Mouse (Mus musculus): ENCODE data around the gene Kdelc2. TPM values are rescaled to one million over a fixed set of nuclear protein-coding genes. Genes with fewer than 3 reads are reported as not detected.

The Kdelc2 gene
- total RNA-seq, 1 experiment = 5.5 TPM

- Histone ChIP-seq H3K36me3 (ENCODE audit: control insufficient read depth, insufficient read depth, low read length, poor library complexity, severe bottlenecking) (no peaks in the 10 kb centered on the region), H3K4me3 (ENCODE audit: insufficient read depth in 1 of 2, low read depth in 1 of 2, low read length in 2 of 2, poor library complexity in 1 of 2, severe bottlenecking in 1 of 2) (no peak overlapping the region), H3K4me1 (ENCODE audit: control insufficient read depth in 2 of 2, insufficient read depth in 2 of 2, low read length in 2 of 2, poor library complexity in 1 of 2) (no peaks in the 10 kb centered on the region), H3K9ac (ENCODE audit: insufficient read depth, low read depth, low read length, poor library complexity, severe bottlenecking) (no peak overlapping the region), H3K27ac (ENCODE audit: insufficient read depth, low read depth, low read length, poor library complexity, severe bottlenecking) (no peak overlapping the region), H3K9me3 (ENCODE audit: control insufficient read depth, insufficient read depth, low read depth, low read length) (no peaks in the 10 kb centered on the region)
- in situ Hi-C loops (cut with MboI; ENCODE audit: low sequenced_read_pairs in 2 of 2, unreplicated experiment in 2 of 2) = no loop called here
- TF ChIP-seq ZC3H11A (IDR thresholded peaks at IDR 0.05; ENCODE audit: borderline replicate concordance, low read depth, low read length) (no peak), MAFK (IDR thresholded peaks at IDR 0.05; ENCODE audit: insufficient read depth, low read depth, low read length) (no peak), ZNF384 (IDR thresholded peaks at IDR 0.05; ENCODE audit: low read depth, low read length) (no peak), CHD2 (IDR thresholded peaks at IDR 0.05; ENCODE audit: low read depth, low read length) (no peak), HCFC1 (IDR thresholded peaks at IDR 0.05; ENCODE audit: borderline replicate concordance, insufficient read depth, low read length) (no peak)
- DNase-seq (ENCODE audit: low read depth, low spot score) = no peak
Observed at GRCm38 (mm10) chr9:53422133-53422896, 38.5 kb downstream of the Kdelc2 start.

- no peak for DNase-seq (ENCODE audit: low read depth, low spot score)
- in situ Hi-C loops (cut with MboI; ENCODE audit: low sequenced_read_pairs in 2 of 2, unreplicated experiment in 2 of 2) = no loop called here
- Histone ChIP-seq H3K4me1 (ENCODE audit: control insufficient read depth in 2 of 2, insufficient read depth in 2 of 2, low read length in 2 of 2, poor library complexity in 1 of 2) (no peaks in the 10 kb centered on the region), H3K4me3 (ENCODE audit: insufficient read depth in 1 of 2, low read depth in 1 of 2, low read length in 2 of 2, poor library complexity in 1 of 2, severe bottlenecking in 1 of 2) (no peak overlapping the region), H3K9me3 (ENCODE audit: control insufficient read depth, insufficient read depth, low read depth, low read length) (no peaks in the 10 kb centered on the region), H3K36me3 (ENCODE audit: control insufficient read depth, insufficient read depth, low read length, poor library complexity, severe bottlenecking) (no peaks in the 10 kb centered on the region), H3K27ac (ENCODE audit: insufficient read depth, low read depth, low read length, poor library complexity, severe bottlenecking) (no peak overlapping the region), H3K9ac (ENCODE audit: insufficient read depth, low read depth, low read length, poor library complexity, severe bottlenecking) (no peak overlapping the region)
- TF ChIP-seq ZC3H11A (IDR thresholded peaks at IDR 0.05; ENCODE audit: borderline replicate concordance, low read depth, low read length) = no peak
- TF ChIP-seq HCFC1 (IDR thresholded peaks at IDR 0.05; ENCODE audit: borderline replicate concordance, insufficient read depth, low read length) = no peak
- TF ChIP-seq ZNF384 (IDR thresholded peaks at IDR 0.05; ENCODE audit: low read depth, low read length) = no peak
- TF ChIP-seq CHD2 (IDR thresholded peaks at IDR 0.05; ENCODE audit: low read depth, low read length) = no peak
- TF ChIP-seq MAFK (IDR thresholded peaks at IDR 0.05; ENCODE audit: insufficient read depth, low read depth, low read length) = no peak
Observed at GRCm38 (mm10) chr9:53426726-53427125, 42.9 kb downstream of the Kdelc2 start.

DNA sequence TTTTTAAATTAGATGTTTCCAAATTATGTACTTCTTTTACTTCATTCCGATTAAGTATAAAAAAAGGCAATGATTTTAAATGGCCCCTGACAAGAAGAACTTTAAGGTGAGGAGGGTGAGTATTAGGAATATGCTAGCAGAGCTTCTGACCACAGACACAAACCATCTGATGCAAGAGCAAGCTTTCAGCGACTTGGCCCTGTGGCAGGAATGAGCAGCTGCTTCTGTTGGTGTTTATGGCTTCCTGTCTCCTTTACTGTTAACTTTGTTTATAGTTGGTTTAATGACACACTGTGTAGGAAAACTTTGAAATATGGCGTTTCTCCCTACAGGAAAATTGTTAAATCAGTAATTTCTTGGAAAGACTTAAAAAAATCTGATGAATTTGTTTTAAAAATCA, 43.8 kb downstream of the Kdelc2 start:
- Histone ChIP-seq H3K27ac (ENCODE audit: insufficient read depth, low read depth, low read length, poor library complexity, severe bottlenecking) (no peak overlapping the region), H3K4me3 (ENCODE audit: insufficient read depth in 1 of 2, low read depth in 1 of 2, low read length in 2 of 2, poor library complexity in 1 of 2, severe bottlenecking in 1 of 2) (no peak overlapping the region), H3K4me1 (ENCODE audit: control insufficient read depth in 2 of 2, insufficient read depth in 2 of 2, low read length in 2 of 2, poor library complexity in 1 of 2) (no peaks in the 10 kb centered on the region), H3K9me3 (ENCODE audit: control insufficient read depth, insufficient read depth, low read depth, low read length) (no peaks in the 10 kb centered on the region), H3K9ac (ENCODE audit: insufficient read depth, low read depth, low read length, poor library complexity, severe bottlenecking) (no peak overlapping the region), H3K36me3 (ENCODE audit: control insufficient read depth, insufficient read depth, low read length, poor library complexity, severe bottlenecking) (no peaks in the 10 kb centered on the region)
- TF ChIP-seq CHD2 (IDR thresholded peaks at IDR 0.05; ENCODE audit: low read depth, low read length) (no peak), MAFK (IDR thresholded peaks at IDR 0.05; ENCODE audit: insufficient read depth, low read depth, low read length) (no peak), HCFC1 (IDR thresholded peaks at IDR 0.05; ENCODE audit: borderline replicate concordance, insufficient read depth, low read length) (no peak)
- no peak for DNase-seq (ENCODE audit: low read depth, low spot score)
- in situ Hi-C loops (cut with MboI; ENCODE audit: low sequenced_read_pairs in 2 of 2, unreplicated experiment in 2 of 2) = no loop called here

- Histone ChIP-seq H3K36me3 (ENCODE audit: control insufficient read depth, insufficient read depth, low read length, poor library complexity, severe bottlenecking) (peaks cover 7% of the 10 kb centered on the region), H3K4me1 (ENCODE audit: control insufficient read depth in 2 of 2, insufficient read depth in 2 of 2, low read length in 2 of 2, poor library complexity in 1 of 2) (no peaks in the 10 kb centered on the region), H3K27ac (ENCODE audit: insufficient read depth, low read depth, low read length, poor library complexity, severe bottlenecking) (no peak overlapping the region), H3K9ac (ENCODE audit: insufficient read depth, low read depth, low read length, poor library complexity, severe bottlenecking) (no peak overlapping the region), H3K4me3 (ENCODE audit: insufficient read depth in 1 of 2, low read depth in 1 of 2, low read length in 2 of 2, poor library complexity in 1 of 2, severe bottlenecking in 1 of 2) (no peak overlapping the region), H3K9me3 (ENCODE audit: control insufficient read depth, insufficient read depth, low read depth, low read length) (no peaks in the 10 kb centered on the region)
- in situ Hi-C loops (cut with MboI; ENCODE audit: low sequenced_read_pairs in 2 of 2, unreplicated experiment in 2 of 2) = no loop called here
- TF ChIP-seq MAFK (IDR thresholded peaks at IDR 0.05; ENCODE audit: insufficient read depth, low read depth, low read length) = no peak
- no peak for TF ChIP-seq ZC3H11A (IDR thresholded peaks at IDR 0.05; ENCODE audit: borderline replicate concordance, low read depth, low read length)
- no peak for TF ChIP-seq CHD2 (IDR thresholded peaks at IDR 0.05; ENCODE audit: low read depth, low read length)
- TF ChIP-seq ZNF384 (IDR thresholded peaks at IDR 0.05; ENCODE audit: low read depth, low read length) = no peak
- no peak for TF ChIP-seq HCFC1 (IDR thresholded peaks at IDR 0.05; ENCODE audit: borderline replicate concordance, insufficient read depth, low read length)
- no peak for DNase-seq (ENCODE audit: low read depth, low spot score)
Observed at GRCm38 (mm10) chr9:53435830-53436570, 52.2 kb downstream of the Kdelc2 start.

All from ES-E14 (cell line).